ENCODE assay signal across 8 mouse cellular contexts in the genomic region with DNA sequence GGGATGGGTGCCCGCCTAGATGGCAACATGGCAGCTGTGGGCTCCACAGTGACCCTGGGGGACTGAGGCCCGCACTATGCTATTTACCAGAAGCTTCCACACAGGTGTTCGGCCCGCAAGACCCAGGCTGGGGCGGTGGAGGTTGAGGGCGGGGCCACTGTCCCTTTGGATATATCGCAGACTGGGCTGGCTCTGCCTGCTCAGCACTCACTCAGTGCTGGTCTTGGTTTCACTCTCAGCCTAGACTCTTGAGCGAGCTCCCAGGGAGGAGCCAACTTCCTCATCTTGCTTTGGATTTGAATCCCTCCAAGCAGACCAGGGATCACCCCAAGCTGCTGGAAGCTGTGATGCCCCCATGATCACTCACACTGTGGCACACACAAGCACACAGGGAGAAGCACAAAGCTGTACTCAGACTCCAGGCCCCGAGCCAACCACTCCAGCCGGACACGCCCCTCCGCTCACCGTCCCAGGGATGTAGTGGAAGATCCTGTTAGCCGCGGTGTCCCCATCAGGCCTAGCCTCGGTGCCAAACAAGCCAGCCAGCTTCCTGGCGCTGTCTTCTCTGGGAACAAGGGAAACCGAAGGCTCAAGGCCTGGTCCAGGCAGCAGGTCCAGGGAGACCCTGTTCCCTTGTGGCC. TPM values are rescaled to one million over a fixed set of nuclear protein-coding genes. Genes with fewer than 3 reads are reported as not detected.
A peak's percentile ranks its signal among the peaks of the same experiment; 100 is the strongest.
DNase-seq lines count a peak whose midpoint lies in the region; ATAC-seq and TF ChIP-seq lines count a peak whose summit lies in the region.

No protein-coding gene starts in this region.

- no peak for TF ChIP-seq CTCF in ES-Bruce4 (IDR thresholded peaks at IDR 0.05; ENCODE audit: low read depth, low read length)
- TF ChIP-seq CTCF in small intestine, adult 2 months (IDR thresholded peaks at IDR 0.05; ENCODE audit: extremely low read depth, insufficient read length, insufficient replicate concordance, low read depth, low read length), result no peak

- no peaks in the 10 kb centered on the region for H3K27me3 ChIP-seq in ES-Bruce4 (ENCODE audit: control insufficient read depth, insufficient read depth, low read length, poor library complexity, severe bottlenecking)
- no peaks in the 10 kb centered on the region for H3K27me3 ChIP-seq in heart, embryonic 11.5 days (ENCODE audit: control insufficient read depth, insufficient read depth, low read length)
- H3K27me3 ChIP-seq in limb, embryonic 13.5 days, result no peaks in the 10 kb centered on the region
- no peaks in the 10 kb centered on the region for H3K27me3 ChIP-seq in small intestine, adult 2 months (ENCODE audit: control insufficient read depth, insufficient read depth, low read length)

- 31% methylated on average over 18 of the region's 18 CpGs for WGBS in heart, embryonic 11.5 days (ENCODE audit: insufficient replicate concordance)
- 25% methylated on average over 18 of the region's 18 CpGs for WGBS in limb, embryonic 13.5 days
- 20% methylated on average over 18 of the region's 18 CpGs for WGBS in small intestine, adult 2 months

- no peaks in the 10 kb centered on the region for H3K9me3 ChIP-seq in ES-Bruce4 (replicated peaks; ENCODE audit: control insufficient read depth, insufficient read depth, low read length, poor library complexity, severe bottlenecking)
- H3K9me3 ChIP-seq in heart, embryonic 11.5 days (replicated peaks; ENCODE audit: control insufficient read depth, low read length), result no peaks in the 10 kb centered on the region
- no peaks in the 10 kb centered on the region for H3K9me3 ChIP-seq in limb, embryonic 13.5 days

- no peak for TF ChIP-seq EP300 in ES-Bruce4 (IDR thresholded peaks at IDR 0.05; ENCODE audit: insufficient read depth, low read depth, low read length)

- H3K9ac ChIP-seq in ES-Bruce4 (ENCODE audit: low read depth, poor library complexity, severe bottlenecking), result peak overlapping the region; percentile 16; the same call in 1 of the 2 replicates
- H3K9ac ChIP-seq in heart, embryonic 11.5 days (ENCODE audit: low read depth, low read length), result peak overlapping the region; percentile 34; the same call in 1 of the 2 replicates
- peak overlapping the region; percentile 35; the same call in 1 of the 2 replicates for H3K9ac ChIP-seq in limb, embryonic 13.5 days

- H3K4me2 ChIP-seq in heart, embryonic 11.5 days, result peak overlapping the region; percentile 55
- H3K4me2 ChIP-seq in limb, embryonic 13.5 days (replicated peaks), result peak overlapping the region; percentile 42

- peak; percentile 36 to 52 for DNase-seq in adrenal gland, adult (ENCODE audit: inconsistent age in 2 of 2, low spot score in 1 of 2)
- no peak for DNase-seq in adrenal gland, adult 8-10 months
- no peak for DNase-seq in B cell, adult 2 months
- DNase-seq in spleen, postnatal 36 days (ENCODE audit: low spot score in 2 of 2), result no peak

- ATAC-seq in heart, embryonic 11.5 days (replicated peaks; ENCODE audit: insufficient number of reproducible peaks, low FRiP score, low TSS enrichment), result 0 out of 2 replicates have a peak, but pooled peaks have one; percentile 19
- no peak for ATAC-seq in limb, embryonic 13.5 days (ENCODE audit: low FRiP score, low read depth)

- peak overlapping the region; percentile 59 for H3K4me3 ChIP-seq in ES-Bruce4 (ENCODE audit: low read depth, low read length)
- H3K4me3 ChIP-seq in heart, embryonic 11.5 days (ENCODE audit: low read depth, low read length), result peak overlapping the region; percentile 19
- peak overlapping the region; percentile 3; the same call in 1 of the 2 replicates for H3K4me3 ChIP-seq in limb, embryonic 13.5 days
- H3K4me3 ChIP-seq in small intestine, adult 2 months (ENCODE audit: low read depth, low read length), result peak overlapping the region; percentile 69

- no peaks in the 10 kb centered on the region for H3K4me1 ChIP-seq in ES-Bruce4 (ENCODE audit: control insufficient read depth, insufficient read depth, low read length)
- H3K4me1 ChIP-seq in heart, embryonic 11.5 days (ENCODE audit: control insufficient read depth, insufficient read depth, low read length), result peaks cover 11% of the 10 kb centered on the region
- H3K4me1 ChIP-seq in limb, embryonic 13.5 days, result peaks cover 12% of the 10 kb centered on the region
- H3K4me1 ChIP-seq in small intestine, adult 2 months (ENCODE audit: control insufficient read depth, insufficient read depth, insufficient read length, low read length), result peaks cover 11% of the 10 kb centered on the region

- no peak overlapping the region for H3K27ac ChIP-seq in ES-Bruce4 (ENCODE audit: insufficient read depth, low read length)
- H3K27ac ChIP-seq in heart, embryonic 11.5 days (ENCODE audit: low read depth, low read length), result no peak overlapping the region
- H3K27ac ChIP-seq in limb, embryonic 13.5 days, result no peak overlapping the region
- peak overlapping the region; percentile 32 for H3K27ac ChIP-seq in small intestine, adult 2 months (ENCODE audit: insufficient read depth, low read depth, low read length)

- TF ChIP-seq POLR2A in ES-Bruce4 (IDR thresholded peaks at IDR 0.05; ENCODE audit: insufficient read depth, low read length), result no peak
- TF ChIP-seq POLR2A in small intestine, adult 2 months (IDR thresholded peaks at IDR 0.05; ENCODE audit: low read depth, low read length), result no peak

- H3K36me3 ChIP-seq in ES-Bruce4 (ENCODE audit: control insufficient read depth, insufficient read depth, low read length, poor library complexity, severe bottlenecking), result no peaks in the 10 kb centered on the region
- peaks cover 21% of the 10 kb centered on the region for H3K36me3 ChIP-seq in heart, embryonic 11.5 days (ENCODE audit: control insufficient read depth, insufficient read depth, low read length)
- H3K36me3 ChIP-seq in limb, embryonic 13.5 days, result peaks cover 44% of the 10 kb centered on the region
- peaks cover 8% of the 10 kb centered on the region for H3K36me3 ChIP-seq in small intestine, adult 2 months (ENCODE audit: control insufficient read depth, insufficient read depth, low read length)

RNA-seq across cellular contexts. Expression of gene Plekhn1, which starts 6.8 kb away (rescaled TPM):
- 10 to 100 TPM; 23.8 to 44.1 (median 32.9) TPM for total RNA-seq in adrenal gland, adult 8-10 months (2022)
- 19.1 and 21.2 TPM in 2 replicates for polyA plus RNA-seq in ES-Bruce4 (2011; ENCODE audit: insufficient read depth, insufficient read length, low read depth, missing spikeins)
- 8.7 and 12.2 TPM in 2 replicates for polyA plus RNA-seq in heart, embryonic 11.5 days (2014; fragmentation: Nextera tagmentation; extraction: Ambion mirVana)
- 24.6 and 24.9 TPM in 2 replicates for polyA plus RNA-seq in limb, embryonic 13.5 days (2015; fragmentation: Nextera tagmentation; extraction: Ambion mirVana)
- 30.3 and 46.9 TPM in 2 replicates for polyA plus RNA-seq in small intestine, adult 2 months (2012; rRNA removed)

RNA-seq across cellular contexts. Expression of gene Noc2l, which starts 7.9 kb away (rescaled TPM):
- total RNA-seq in adrenal gland, adult 8-10 months (2022), result 10 to 100 TPM; 32.8 to 41.8 (median 39.8) TPM
- 138 and 149 TPM in 2 replicates for polyA plus RNA-seq in ES-Bruce4 (2011; ENCODE audit: insufficient read depth, insufficient read length, low read depth, missing spikeins)
- polyA plus RNA-seq in heart, embryonic 11.5 days (2014; fragmentation: Nextera tagmentation; extraction: Ambion mirVana), result 47.8 and 50.4 TPM in 2 replicates
- 68.8 and 71.5 TPM in 2 replicates for polyA plus RNA-seq in limb, embryonic 13.5 days (2015; fragmentation: Nextera tagmentation; extraction: Ambion mirVana)
- polyA plus RNA-seq in small intestine, adult 2 months (2012; rRNA removed), result 28.7 and 37.0 TPM in 2 replicates

RNA-seq across cellular contexts. Expression of gene Perm1, which starts 12.2 kb away (rescaled TPM):
- total RNA-seq in adrenal gland, adult 8-10 months (2022), result 1 to 10 TPM; 3.1 to 7.0 (median 5.3) TPM
- polyA plus RNA-seq in ES-Bruce4 (2011; ENCODE audit: insufficient read depth, insufficient read length, low read depth, missing spikeins), result not detected in 2 replicates
- polyA plus RNA-seq in heart, embryonic 11.5 days (2014; fragmentation: Nextera tagmentation; extraction: Ambion mirVana), result 0.58 and 0.72 TPM in 2 replicates
- polyA plus RNA-seq in limb, embryonic 13.5 days (2015; fragmentation: Nextera tagmentation; extraction: Ambion mirVana), result 0.59 and 0.66 TPM in 2 replicates
- 0.06 and 0.09 TPM in 2 replicates for polyA plus RNA-seq in small intestine, adult 2 months (2012; rRNA removed)

RNA-seq across cellular contexts. Expression of gene AW011738, which starts 24.8 kb away (rescaled TPM):
- 1 to 10 TPM; 3.0 to 6.5 (median 4.8) TPM for total RNA-seq in adrenal gland, adult 8-10 months (2022)
- 0.54 and 0.59 TPM in 2 replicates for polyA plus RNA-seq in ES-Bruce4 (2011; ENCODE audit: insufficient read depth, insufficient read length, low read depth, missing spikeins)
- 0.70 and 1.0 TPM in 2 replicates for polyA plus RNA-seq in heart, embryonic 11.5 days (2014; fragmentation: Nextera tagmentation; extraction: Ambion mirVana)
- 2.0 and 2.3 TPM in 2 replicates for polyA plus RNA-seq in limb, embryonic 13.5 days (2015; fragmentation: Nextera tagmentation; extraction: Ambion mirVana)
- 1.6 and 1.8 TPM in 2 replicates for polyA plus RNA-seq in small intestine, adult 2 months (2012; rRNA removed)

RNA-seq across cellular contexts. Expression of gene Isg15, which starts 27.3 kb away (rescaled TPM):
- total RNA-seq in adrenal gland, adult 8-10 months (2022), result 1 to 10 TPM; 3.1 to 3.9 (median 3.6) TPM
- 8.4 and 10.7 TPM in 2 replicates for polyA plus RNA-seq in ES-Bruce4 (2011; ENCODE audit: insufficient read depth, insufficient read length, low read depth, missing spikeins)
- polyA plus RNA-seq in heart, embryonic 11.5 days (2014; fragmentation: Nextera tagmentation; extraction: Ambion mirVana), result 0.29 and 0.41 TPM in 2 replicates
- 1.5 and 2.4 TPM in 2 replicates for polyA plus RNA-seq in limb, embryonic 13.5 days (2015; fragmentation: Nextera tagmentation; extraction: Ambion mirVana)
- 28.1 and 90.2 TPM in 2 replicates for polyA plus RNA-seq in small intestine, adult 2 months (2012; rRNA removed)

Comparison
In these comparisons a context has a peak if more than half of its experiments do, and no peak if none do; other contexts are left out.
1. DNase-seq: peak in adrenal gland, adult (2 of 2); none in adrenal gland, adult 8-10 months (single experiment), B cell, adult 2 months (0 of 2) and spleen, postnatal 36 days (0 of 2).
2. H3K4me3 ChIP-seq: peak in every context shown above with its lines; median percentile 69 in small intestine, adult 2 months; 59 in ES-Bruce4; 19 in heart, embryonic 11.5 days; 3 in limb, embryonic 13.5 days.
3. Peak in every context shown above with its lines, with median percentiles within 50 percentile points of each other: H3K9ac ChIP-seq.